Mouse (Mus musculus) kidney, postnatal 0 days (tissue): ENCODE data around the gene Zranb3. TPM values are rescaled to one million over a fixed set of nuclear protein-coding genes. Genes with fewer than 3 reads are reported as not detected.
A peak's percentile ranks its signal among the peaks of the same experiment; 100 is the strongest.
"Not testable (repeated sequence)": the region's sequence is repeated elsewhere in the genome, so short reads cannot be mapped to it uniquely, and the experiment has no call there.

Experiments used
- ATAC-seq: fragments of 200-750 bp; cut with Nextera tagmentation; replicated peaks from 2 replicates; pipeline ENCODE4 v1.8.0; 2017; ENCODE audit warnings: low read depth, moderate number of reproducible peaks, moderate TSS enrichment, moderate library complexity; ENCODE audit not compliant: low FRiP score
- DNase-seq: peaks from one replicate; pipeline ENCODE4 v3.0.0-alpha.2; 2016; ENCODE audit warnings: low spot score
- H3K27ac ChIP-seq: fragments of 300-500 bp; sonication (generic); 2 replicates; pipeline ENCODE4 v1.5.1; 2014; ENCODE audit warnings: mild to moderate bottlenecking
- H3K27me3 ChIP-seq: fragments of 300-500 bp; sonication (generic); 2 replicates; pipeline ENCODE4 v1.6.1; 2014; ENCODE audit warnings: low read length, mixed read lengths; ENCODE audit not compliant: insufficient read depth
- H3K36me3 ChIP-seq: fragments of 300-500 bp; sonication (generic); 2 replicates; pipeline ENCODE4 v1.6.1; 2014; ENCODE audit warnings: low read length, mixed read lengths; ENCODE audit not compliant: insufficient read depth
- H3K4me1 ChIP-seq: fragments of 300-500 bp; sonication (generic); replicated peaks from 2 replicates; pipeline ENCODE4 v1.6.1; 2014; ENCODE audit warnings: antibody characterized with exemption, low read length, mixed read lengths; ENCODE audit not compliant: insufficient read depth
- H3K4me2 ChIP-seq: fragments of 300-500 bp; sonication (generic); 2 replicates; pipeline ENCODE4 v1.6.1; 2014; ENCODE audit warnings: mild to moderate bottlenecking, low read length, moderate library complexity, mixed read lengths
- H3K4me3 ChIP-seq: fragments of 300-500 bp; sonication (generic); replicated peaks from 2 replicates; pipeline ENCODE4 v1.5.1; 2014; ENCODE audit warnings: low read depth, low read length
- H3K9ac ChIP-seq: fragments of 300-500 bp; sonication (generic); 2 replicates; pipeline ENCODE4 v1.6.1; 2014; ENCODE audit warnings: low read depth, low read length
- H3K9me3 ChIP-seq: fragments of 300-500 bp; sonication (generic); replicated peaks from 2 replicates; pipeline ENCODE4 v1.6.1; 2016; ENCODE audit warnings: low read length, inconsistent platforms, mixed read lengths
- CTCF ChIP-seq: IDR thresholded peaks from 2 replicates; pipeline ENCODE4 v1.5.1; 2016; ENCODE audit warnings: antibody characterized with exemption, low read depth, mild to moderate bottlenecking, moderate library complexity
- WGBS: fragments of 180-500 bp; shearing (Covaris S2); extraction: QIAGEN DNeasy Blood & Tissue Kit; methylation state at CpG from one replicate; pipeline ENCODE4 v1.1.7; 2014; 5-methylcytosine and 5-hydroxymethylcytosine counted together
- polyA plus RNA-seq: library from polyadenylated mRNA; unstranded; fragments of >200 nt; fragmentation: Nextera tagmentation; extraction: Ambion mirVana; gene quantifications from 2 replicates; pipeline ENCODE4 v1.2.1, GENCODE M21; 2015

Gene Zranb3
- polyA plus RNA-seq, 1 experiment from 2014 or later: 4.1 TPM

DNA sequence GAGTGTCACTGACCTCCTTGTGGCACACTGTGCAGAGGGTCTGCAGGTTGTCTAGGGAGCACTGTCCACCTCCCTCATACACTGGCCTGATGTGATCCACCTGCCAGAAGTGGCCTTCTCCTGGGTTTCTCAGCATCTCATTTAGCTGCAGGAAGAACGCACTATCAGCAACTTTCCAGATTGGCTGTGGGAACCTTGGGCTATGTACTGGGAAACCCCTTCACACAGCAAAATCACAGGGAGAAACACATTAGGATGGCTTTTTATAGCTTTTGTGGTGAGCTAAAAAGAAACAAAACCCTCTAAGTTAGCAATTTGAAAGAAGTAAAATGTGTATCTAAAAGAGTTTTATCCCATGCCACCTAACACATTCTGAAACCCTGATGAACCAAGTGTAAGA, 146.3 kb downstream of the Zranb3 start:
- no peak for TF ChIP-seq CTCF
- H3K9ac ChIP-seq: no peak overlapping the region
- H3K27ac ChIP-seq: no peak overlapping the region
- no peaks in the 10 kb centered on the region for H3K27me3 ChIP-seq
- H3K36me3 ChIP-seq: 0 out of 2 replicates have a peak, but pooled peaks cover 3% of the 10 kb centered on the region
- 94% methylated on average over 1 of the region's 1 CpGs for WGBS
- no peak for DNase-seq
- no peak overlapping the region for H3K4me3 ChIP-seq
- H3K9me3 ChIP-seq: no peaks in the 10 kb centered on the region
- H3K4me2 ChIP-seq: no peak overlapping the region
- no peak for ATAC-seq
- 0 out of 2 replicates have a peak, but pooled peaks cover 6% of the 10 kb centered on the region for H3K4me1 ChIP-seq

DNA sequence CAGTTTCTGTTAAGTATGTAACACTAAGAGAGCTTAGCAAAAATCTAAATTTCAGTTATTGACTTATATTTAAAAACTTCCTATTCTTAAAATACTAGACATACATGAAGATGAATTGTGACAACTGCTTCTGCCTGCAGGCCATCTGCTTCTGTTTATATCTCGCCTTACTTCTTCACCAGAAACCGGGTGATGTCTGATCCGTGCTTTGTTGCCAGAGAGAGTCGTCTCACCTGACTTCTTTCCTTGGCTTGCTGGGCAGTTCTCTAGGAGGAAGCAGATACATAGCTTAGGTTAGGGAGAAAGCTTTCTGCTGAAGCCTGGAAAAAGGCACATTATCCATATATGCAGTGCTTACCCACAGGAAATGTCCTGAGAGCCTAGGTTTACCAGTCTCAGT, 148.0 kb downstream of the Zranb3 start:
- no peak for TF ChIP-seq CTCF
- H3K9ac ChIP-seq: no peak overlapping the region
- WGBS: 87% methylated on average over 4 of the region's 4 CpGs
- no peaks in the 10 kb centered on the region for H3K27me3 ChIP-seq
- no peak for ATAC-seq
- no peak overlapping the region for H3K27ac ChIP-seq
- peaks cover 4% of the 10 kb centered on the region; the same call in 1 of the 2 replicates for H3K4me1 ChIP-seq
- no peak overlapping the region for H3K4me2 ChIP-seq
- H3K36me3 ChIP-seq: 0 out of 2 replicates have a peak, but pooled peaks cover 3% of the 10 kb centered on the region
- no peak overlapping the region for H3K4me3 ChIP-seq
- no peak for DNase-seq
- no peaks in the 10 kb centered on the region for H3K9me3 ChIP-seq

DNA sequence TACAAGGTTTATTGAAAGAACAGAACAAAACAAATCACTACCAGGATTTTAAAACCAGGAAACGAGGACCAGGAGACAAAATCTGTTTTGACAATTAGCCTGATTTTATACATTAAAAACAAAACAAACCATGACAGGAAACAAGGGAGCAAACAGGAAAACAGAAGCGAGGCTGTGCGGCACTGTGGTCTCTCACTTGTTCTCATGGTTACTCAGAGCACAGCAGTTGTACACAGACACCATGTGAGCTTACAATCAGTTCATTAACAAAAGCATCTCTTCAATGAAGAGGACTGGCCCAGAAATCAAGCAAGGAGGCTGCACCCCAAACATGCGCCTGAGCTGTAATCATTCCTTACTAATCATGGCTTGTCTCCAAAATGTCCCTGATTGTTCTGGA, 148.6 kb downstream of the Zranb3 start:
- not testable (repeated sequence) for H3K4me1 ChIP-seq, H3K4me2 ChIP-seq, H3K9ac ChIP-seq, DNase-seq, H3K4me3 ChIP-seq, H3K27ac ChIP-seq, H3K36me3 ChIP-seq, H3K9me3 ChIP-seq, H3K27me3 ChIP-seq, ATAC-seq
- 82% methylated on average over 4 of the region's 4 CpGs for WGBS

- ATAC-seq (no peak), DNase-seq (no peak)
- H3K27me3 ChIP-seq: no peaks in the 10 kb centered on the region
- no peaks in the 10 kb centered on the region for H3K9me3 ChIP-seq
- H3K27ac ChIP-seq: no peak overlapping the region
- 0 out of 2 replicates have a peak, but pooled peaks cover 6% of the 10 kb centered on the region for H3K36me3 ChIP-seq
- no peaks in the 10 kb centered on the region; the same call in 1 of the 2 replicates for H3K4me1 ChIP-seq
- WGBS: 88% methylated on average over 4 of the region's 4 CpGs
- H3K4me3 ChIP-seq: no peak overlapping the region
- no peak for TF ChIP-seq CTCF
- no peak overlapping the region for H3K4me2 ChIP-seq
- no peak overlapping the region for H3K9ac ChIP-seq
These were observed 150.6 kb downstream of the Zranb3 start for GRCm38 (mm10) chr1:127952276-127952675.

DNA sequence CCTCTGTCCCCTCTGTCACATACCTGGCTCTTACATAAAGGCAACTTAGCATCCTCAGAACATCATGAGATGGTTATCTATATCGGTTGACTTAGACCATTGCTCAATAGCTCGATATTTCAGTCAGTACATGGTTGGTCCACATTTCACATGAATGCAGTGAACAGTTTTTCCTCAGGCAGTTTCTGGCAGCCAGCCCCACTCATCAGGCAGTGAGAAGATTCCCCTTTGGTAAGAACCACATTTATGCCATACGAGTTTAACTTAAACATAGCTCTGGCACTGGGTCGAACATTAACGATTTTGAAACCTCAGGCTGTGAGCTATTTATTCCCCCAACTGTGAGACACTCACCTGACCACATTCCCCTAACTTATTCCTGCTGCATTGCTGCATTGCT, 154.1 kb downstream of the Zranb3 start:
- 85% methylated on average over 5 of the region's 5 CpGs for WGBS
- TF ChIP-seq CTCF: no peak
- H3K27ac ChIP-seq: no peak overlapping the region
- H3K9ac ChIP-seq: no peak overlapping the region
- H3K4me1 ChIP-seq: no peaks in the 10 kb centered on the region; the same call in 1 of the 2 replicates
- no peak for ATAC-seq
- H3K4me2 ChIP-seq: no peak overlapping the region
- no peak for DNase-seq
- H3K36me3 ChIP-seq: 0 out of 2 replicates have a peak, but pooled peaks cover 9% of the 10 kb centered on the region
- H3K4me3 ChIP-seq: no peak overlapping the region
- H3K9me3 ChIP-seq: no peaks in the 10 kb centered on the region
- no peaks in the 10 kb centered on the region for H3K27me3 ChIP-seq

DNA sequence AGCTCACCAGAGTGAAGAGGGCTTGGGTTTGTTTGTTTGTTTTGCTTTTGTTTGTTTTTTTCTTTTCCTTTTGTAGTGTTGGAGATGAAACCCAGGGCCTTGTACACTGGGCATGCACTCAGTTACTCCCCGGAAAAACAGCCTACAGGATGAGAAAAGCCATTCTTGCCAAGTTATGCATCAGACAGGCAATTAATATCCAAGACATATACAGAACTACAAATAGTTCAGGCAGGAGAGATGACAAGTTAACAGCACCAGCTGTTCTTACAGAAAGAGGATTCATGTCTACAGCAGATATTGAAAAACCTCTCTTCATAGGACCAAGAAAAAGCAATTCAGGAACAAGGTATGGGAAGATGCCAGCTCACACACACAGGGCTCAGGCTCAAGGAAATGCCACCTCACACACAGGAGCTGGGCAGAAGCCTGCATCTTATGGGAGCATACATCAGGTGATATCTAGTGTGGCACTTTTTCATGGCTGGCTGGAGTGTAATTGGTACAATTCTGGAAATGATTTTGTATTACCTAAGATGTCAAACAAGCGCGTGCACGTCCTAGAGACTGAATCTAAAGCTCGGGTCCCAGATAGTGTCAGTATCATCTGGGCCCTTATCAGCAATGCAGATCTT, 156.1 kb downstream of the Zranb3 start:
- Histone ChIP-seq H3K27ac (peak overlapping the region; percentile 0; the same call in 1 of the 2 replicates), H3K27me3 (no peaks in the 10 kb centered on the region), H3K4me1 (no peaks in the 10 kb centered on the region; the same call in 1 of the 2 replicates), H3K4me2 (no peak overlapping the region), H3K4me3 (no peak overlapping the region), H3K36me3 (peaks cover 21% of the 10 kb centered on the region), H3K9me3 (no peaks in the 10 kb centered on the region), H3K9ac (no peak overlapping the region)
- 81% methylated on average over 5 of the region's 5 CpGs for WGBS
- peak; percentile 64 for DNase-seq
- TF ChIP-seq CTCF: no peak
- no peak for ATAC-seq
